Mouse (Mus musculus): ENCODE measurements around the gene Pcmtd2.
"Not testable (repeated sequence)": the region's sequence is repeated elsewhere in the genome, so short reads cannot be mapped to it uniquely, and the experiment has no call there.

Gene Pcmtd2

GRCm38 (mm10) chr2:181837372-181838292, at the start of gene Pcmtd2:
Gene Pcmtd2 (plus strand): TSS chr2:181837854.
- peak; percentile 92 for DNase-seq (ENCODE audit: low spot score)

GRCm38 (mm10) chr2:181789396-181789795, 48.3 kb upstream of the Pcmtd2 start:
- DNase-seq (ENCODE audit: low spot score): no peak

- DNase-seq (ENCODE audit: low spot score): not testable (repeated sequence)
These were observed 44.5 kb upstream of the Pcmtd2 start for GRCm38 (mm10) chr2:181793186-181793585.

- DNase-seq (ENCODE audit: low spot score): peak; percentile 12
These were observed 42.0 kb upstream of the Pcmtd2 start for GRCm38 (mm10) chr2:181795641-181796130.

GRCm38 (mm10) chr2:181797672-181798071, 40.0 kb upstream of the Pcmtd2 start:
- DNase-seq (ENCODE audit: low spot score): no peak

GRCm38 (mm10) chr2:181829032-181829650, 8.5 kb upstream of the Pcmtd2 start:
- DNase-seq (ENCODE audit: low spot score): no peak

- DNase-seq (ENCODE audit: low spot score): no peak
These were observed 4.9 kb upstream of the Pcmtd2 start for GRCm38 (mm10) chr2:181832745-181833144.

- peak; percentile 19 for DNase-seq (ENCODE audit: low spot score)
These were observed 633 bp downstream of the Pcmtd2 start for GRCm38 (mm10) chr2:181838293-181838680.

GRCm38 (mm10) chr2:181845709-181846394, 8.2 kb downstream of the Pcmtd2 start:
- DNase-seq (ENCODE audit: low spot score): no peak

GRCm38 (mm10) chr2:181863791-181864535, 26.3 kb downstream of the Pcmtd2 start, which contains the start of gene Polr3k:
Gene Polr3k (plus strand): TSS chr2:181864337.
- DNase-seq (ENCODE audit: low spot score): peak; percentile 97

GRCm38 (mm10) chr2:181864536-181864860, 26.8 kb downstream of the Pcmtd2 start:
- no peak for DNase-seq (ENCODE audit: low spot score)

- peak; percentile 82 for DNase-seq (ENCODE audit: low spot score)
These were observed 29.3 kb downstream of the Pcmtd2 start for GRCm38 (mm10) chr2:181866931-181867330.

- no peak for DNase-seq (ENCODE audit: low spot score)
These were observed 33.4 kb downstream of the Pcmtd2 start for GRCm38 (mm10) chr2:181871039-181871438.

- DNase-seq (ENCODE audit: low spot score): no peak
These were observed 41.2 kb downstream of the Pcmtd2 start for GRCm38 (mm10) chr2:181878903-181879302.

- DNase-seq (ENCODE audit: low spot score): no peak
These were observed 45.5 kb downstream of the Pcmtd2 start for GRCm38 (mm10) chr2:181883022-181883749.
